Mouse (Mus musculus): ENCODE results near the gene Mcf2. TPM values are rescaled to one million over a fixed set of nuclear protein-coding genes. Genes with fewer than 3 reads are reported as not detected.

Gene Mcf2
- polyA plus RNA-seq, 1 experiment from 2014 or later: 0.05 TPM

DNA sequence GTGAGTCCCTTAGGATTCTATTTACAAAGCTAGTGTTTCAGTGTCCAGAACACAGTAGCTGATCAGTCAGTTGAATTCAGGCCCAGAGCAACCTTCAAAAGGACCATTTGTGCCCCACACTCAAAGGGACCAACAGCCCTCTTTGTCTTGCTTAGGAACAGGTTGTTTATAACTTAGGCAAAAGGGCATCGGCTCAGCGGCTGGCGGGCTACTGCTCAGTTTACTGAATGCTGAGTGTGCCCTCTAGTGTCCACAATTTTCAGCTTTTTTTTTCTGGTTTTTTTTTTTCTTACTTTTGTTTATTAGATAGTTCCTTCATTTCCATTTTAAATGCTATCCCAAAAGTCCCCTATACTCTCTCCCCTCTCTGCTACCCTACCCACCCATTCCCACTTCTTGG, 152.2 kb downstream of the Mcf2 start:
- WGBS: 11% methylated on average over 3 of the region's 3 CpGs
- ATAC-seq (ENCODE audit: insufficient number of reproducible peaks, low FRiP score): no peak
- H3K4me3 ChIP-seq: no peak overlapping the region
- H3K27ac ChIP-seq (ENCODE audit: poor library complexity, severe bottlenecking): no peak overlapping the region
- H3K4me2 ChIP-seq: no peak overlapping the region
- no peaks in the 10 kb centered on the region for H3K36me3 ChIP-seq
- H3K9me3 ChIP-seq (replicated peaks): no peaks in the 10 kb centered on the region
- H3K9ac ChIP-seq: no peak overlapping the region
- no peaks in the 10 kb centered on the region for H3K4me1 ChIP-seq (replicated peaks)
- no peaks in the 10 kb centered on the region for H3K27me3 ChIP-seq (replicated peaks)

DNA sequence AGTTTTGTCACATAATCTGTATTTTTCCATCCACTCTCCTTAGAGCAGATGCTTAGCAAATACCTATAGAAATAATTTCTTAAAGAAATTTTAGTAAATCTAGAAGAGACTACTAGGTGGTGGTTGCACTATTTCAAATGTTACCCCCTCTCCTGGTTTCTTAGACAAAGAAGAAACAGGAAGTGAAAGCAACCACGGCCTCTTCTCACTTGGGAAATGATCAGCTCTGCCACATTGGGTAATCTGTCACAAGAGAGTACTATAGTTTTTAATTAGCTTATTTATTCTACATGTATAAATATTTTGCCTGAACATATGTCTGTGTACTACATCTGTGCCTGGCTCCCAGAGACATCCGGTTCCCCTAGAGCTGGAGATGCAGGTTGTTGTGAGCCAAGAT, 157.3 kb downstream of the Mcf2 start:
- no peak overlapping the region for H3K4me2 ChIP-seq
- H3K4me1 ChIP-seq (replicated peaks): no peaks in the 10 kb centered on the region
- H3K36me3 ChIP-seq: no peaks in the 10 kb centered on the region
- H3K27me3 ChIP-seq (replicated peaks): no peaks in the 10 kb centered on the region
- H3K9ac ChIP-seq: no peak overlapping the region
- WGBS: 79% methylated on average over 2 of the region's 2 CpGs
- H3K4me3 ChIP-seq: no peak overlapping the region
- no peak for ATAC-seq (ENCODE audit: insufficient number of reproducible peaks, low FRiP score)
- no peak overlapping the region for H3K27ac ChIP-seq (ENCODE audit: poor library complexity, severe bottlenecking)
- H3K9me3 ChIP-seq (replicated peaks): no peaks in the 10 kb centered on the region

DNA sequence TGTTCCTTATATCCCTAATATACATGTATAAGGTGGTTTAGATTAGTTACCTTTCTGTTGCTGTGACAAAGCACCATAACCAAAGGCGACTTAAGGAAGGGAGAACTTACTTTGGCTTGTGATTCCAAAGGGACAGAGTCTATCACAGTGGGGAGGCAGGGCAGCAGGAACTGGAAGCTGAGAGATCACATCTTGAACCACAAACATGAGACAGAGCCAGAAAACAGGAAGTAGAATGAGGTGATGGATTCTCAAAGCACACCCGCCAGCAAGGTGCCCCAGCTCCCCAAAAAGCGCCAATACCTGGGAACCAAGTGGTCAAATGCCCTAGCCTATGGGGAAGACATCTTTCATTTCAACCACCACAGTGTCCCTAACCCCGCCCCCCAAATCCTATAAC, 157.9 kb downstream of the Mcf2 start:
- 67% methylated on average over 4 of the region's 4 CpGs for WGBS
- ATAC-seq (ENCODE audit: insufficient number of reproducible peaks, low FRiP score): no peak
- Histone ChIP-seq H3K9ac (no peak overlapping the region), H3K9me3 (replicated peaks) (no peaks in the 10 kb centered on the region), H3K4me1 (replicated peaks) (no peaks in the 10 kb centered on the region), H3K27ac (ENCODE audit: poor library complexity, severe bottlenecking) (no peak overlapping the region), H3K4me2 (no peak overlapping the region), H3K4me3 (no peak overlapping the region), H3K27me3 (replicated peaks) (no peaks in the 10 kb centered on the region), H3K36me3 (no peaks in the 10 kb centered on the region)

DNA sequence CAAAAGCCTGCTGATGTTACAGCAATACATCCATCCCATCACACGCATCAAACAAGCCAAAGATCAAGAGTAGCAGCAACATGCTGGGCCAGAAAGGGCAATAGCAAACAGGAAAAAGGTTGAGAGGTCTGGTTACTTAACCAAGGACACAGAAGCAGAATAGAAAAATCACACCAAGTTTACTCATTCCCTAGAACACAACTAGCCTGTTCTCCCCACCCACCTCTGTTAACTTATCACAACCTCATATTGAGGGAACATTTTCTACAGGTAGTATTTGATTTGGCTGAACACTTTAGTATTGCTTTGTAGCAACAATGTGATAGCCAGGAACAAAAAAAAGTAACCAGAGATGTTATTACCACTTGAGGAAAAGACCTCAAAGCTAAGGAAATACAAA, 164.3 kb downstream of the Mcf2 start:
- no peak overlapping the region for H3K4me3 ChIP-seq

DNA sequence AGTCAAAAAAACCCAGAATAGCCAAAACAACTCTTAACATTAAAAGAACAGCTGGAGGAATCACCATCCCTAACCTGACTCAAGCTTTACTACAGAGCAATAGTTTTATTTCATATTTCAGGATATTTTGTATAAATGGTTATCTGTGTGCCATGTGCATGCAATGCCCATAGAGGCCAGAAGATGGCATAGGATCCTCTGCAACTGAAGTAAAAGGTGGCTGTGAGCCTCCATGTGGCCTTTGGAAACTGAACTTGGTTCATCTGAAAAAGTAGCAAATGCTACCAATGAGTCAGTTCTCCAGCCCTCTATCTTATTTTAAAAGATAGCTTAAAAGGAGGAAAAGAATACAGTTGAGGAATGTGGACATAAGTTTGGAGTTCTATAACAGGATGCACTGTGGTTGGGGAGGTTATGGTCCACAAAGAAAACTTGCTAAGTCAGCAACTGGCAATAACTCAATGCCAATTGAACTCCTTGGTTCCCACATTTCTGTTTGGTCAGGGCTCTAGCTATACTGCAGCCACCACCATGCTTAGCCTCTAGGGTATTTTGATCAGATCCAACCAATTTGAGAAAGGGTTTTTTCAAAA, 165.7 kb downstream of the Mcf2 start:
- no peaks in the 10 kb centered on the region for H3K27me3 ChIP-seq (replicated peaks)
- H3K27ac ChIP-seq (ENCODE audit: poor library complexity, severe bottlenecking): no peak overlapping the region
- no peak for ATAC-seq (ENCODE audit: insufficient number of reproducible peaks, low FRiP score)
- H3K36me3 ChIP-seq: no peaks in the 10 kb centered on the region
- H3K4me1 ChIP-seq (replicated peaks): no peaks in the 10 kb centered on the region
- H3K9ac ChIP-seq: no peak overlapping the region
- H3K4me3 ChIP-seq: no peak overlapping the region
- H3K4me2 ChIP-seq: no peak overlapping the region
- H3K9me3 ChIP-seq (replicated peaks): no peaks in the 10 kb centered on the region

More for the DNA sequence above, 164.3 kb downstream of the Mcf2 start:
- Histone ChIP-seq H3K9ac (no peak overlapping the region), H3K4me2 (no peak overlapping the region), H3K36me3 (no peaks in the 10 kb centered on the region), H3K27ac (ENCODE audit: poor library complexity, severe bottlenecking) (no peak overlapping the region), H3K27me3 (replicated peaks) (no peaks in the 10 kb centered on the region), H3K4me1 (replicated peaks) (no peaks in the 10 kb centered on the region), H3K9me3 (replicated peaks) (no peaks in the 10 kb centered on the region)
- no peak for ATAC-seq (ENCODE audit: insufficient number of reproducible peaks, low FRiP score)
- WGBS: 82% methylated on average over 1 of the region's 1 CpGs

Other genes starting within 250 kb of the Mcf2 start
- gene F9, start 179.6 kb downstream of the Mcf2 start, polyA plus RNA-seq (2016; fragmentation: Nextera tagmentation; extraction: Ambion mirVana): not detected in 2 replicates